Mouse (Mus musculus): ENCODE measurements at regions not wholly inside any gene's neighbourhood (a gene's known extent, or its start where the extent isn't known, plus 50 kb on each side); places are given as distances from the start of the nearest gene placed in this dataset.

DNA sequence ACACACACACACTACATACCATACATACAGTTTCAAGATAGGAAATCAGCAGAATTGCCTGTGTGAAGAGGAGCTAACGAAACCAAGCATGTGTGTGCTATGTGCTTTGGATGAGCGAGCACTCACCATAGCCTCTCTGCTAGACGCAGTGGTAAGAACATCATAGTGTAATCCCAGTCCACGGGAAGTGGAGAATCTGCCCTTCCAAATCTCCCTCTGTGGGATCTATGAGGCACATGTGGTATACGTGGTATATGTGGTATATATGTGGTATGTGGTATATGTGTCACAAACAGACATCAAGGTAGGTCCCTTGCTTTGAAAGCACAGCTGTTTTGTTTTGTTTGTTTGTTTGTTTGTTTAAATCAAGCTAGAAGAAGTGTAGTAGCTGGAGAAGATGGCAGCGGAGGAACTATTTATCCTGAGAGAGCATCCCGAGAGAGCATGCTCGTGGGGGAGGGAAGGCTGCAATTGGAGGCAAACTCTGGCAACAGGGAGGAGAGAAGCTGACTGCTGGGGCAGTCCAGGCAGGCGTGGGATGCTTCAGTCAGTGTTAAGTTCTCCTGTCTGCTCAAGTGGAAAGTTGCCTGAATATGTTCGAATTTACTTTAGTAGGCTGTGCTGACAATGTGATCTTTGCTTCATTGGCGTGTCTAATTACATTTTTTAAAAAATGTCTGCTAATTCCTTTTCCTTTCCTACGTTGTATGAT lies 112.2 kb upstream of the Pde3a start:
- ATAC-seq: no peak
- no peak for TF ChIP-seq CTCF (IDR thresholded peaks at IDR 0.05; ENCODE audit: low read depth)
- no peak for TF ChIP-seq EP300 (IDR thresholded peaks at IDR 0.05; ENCODE audit: low read depth)
- no peak overlapping the region for H3K27ac ChIP-seq (ENCODE audit: low read depth)
- WGBS (ENCODE audit: insufficient replicate concordance): 70% methylated on average over 12 of the region's 12 CpGs
- no peaks in the 10 kb centered on the region for H3K4me1 ChIP-seq (ENCODE audit: insufficient read depth)
- no peak overlapping the region for H3K4me3 ChIP-seq (ENCODE audit: low read depth, low read length)
- no peak for DNase-seq
- no peaks in the 10 kb centered on the region for H3K36me3 ChIP-seq (replicated peaks; ENCODE audit: insufficient read depth, low read length)
- H3K4me2 ChIP-seq (ENCODE audit: low read depth, low read length): no peak overlapping the region
- H3K9me3 ChIP-seq (ENCODE audit: low read length): no peaks in the 10 kb centered on the region
- H3K9ac ChIP-seq (replicated peaks): no peak overlapping the region
- H3K27me3 ChIP-seq (ENCODE audit: insufficient read depth, low read length): no peaks in the 10 kb centered on the region

- no peak for ATAC-seq
- Histone ChIP-seq H3K9ac (replicated peaks) (no peak overlapping the region), H3K4me3 (ENCODE audit: low read depth, low read length) (no peak overlapping the region), H3K4me2 (ENCODE audit: low read depth, low read length) (no peak overlapping the region), H3K27me3 (ENCODE audit: insufficient read depth, low read length) (no peaks in the 10 kb centered on the region), H3K36me3 (replicated peaks; ENCODE audit: insufficient read depth, low read length) (no peaks in the 10 kb centered on the region), H3K27ac (ENCODE audit: low read depth) (no peak overlapping the region), H3K4me1 (ENCODE audit: insufficient read depth) (no peaks in the 10 kb centered on the region), H3K9me3 (ENCODE audit: low read length) (no peaks in the 10 kb centered on the region)
- WGBS (ENCODE audit: insufficient replicate concordance): 86% methylated on average over 22 of the region's 22 CpGs
- no peak for DNase-seq
- TF ChIP-seq EP300 (IDR thresholded peaks at IDR 0.05; ENCODE audit: low read depth): no peak
- no peak for TF ChIP-seq CTCF (IDR thresholded peaks at IDR 0.05; ENCODE audit: low read depth)
Observed at GRCm38 (mm10) chr6:141141016-141141415, 108.1 kb upstream of the Pde3a start.

- DNase-seq (no peak), ATAC-seq (no peak)
- 65% methylated on average over 5 of the region's 5 CpGs for WGBS (ENCODE audit: insufficient replicate concordance)
- Histone ChIP-seq H3K36me3 (replicated peaks; ENCODE audit: insufficient read depth, low read length) (no peaks in the 10 kb centered on the region), H3K4me2 (ENCODE audit: low read depth, low read length) (no peak overlapping the region), H3K9me3 (ENCODE audit: low read length) (no peaks in the 10 kb centered on the region), H3K4me3 (ENCODE audit: low read depth, low read length) (no peak overlapping the region), H3K9ac (replicated peaks) (no peak overlapping the region), H3K27ac (ENCODE audit: low read depth) (no peak overlapping the region), H3K4me1 (ENCODE audit: insufficient read depth) (no peaks in the 10 kb centered on the region), H3K27me3 (ENCODE audit: insufficient read depth, low read length) (no peaks in the 10 kb centered on the region)
- no peak for TF ChIP-seq CTCF (IDR thresholded peaks at IDR 0.05; ENCODE audit: low read depth)
- no peak for TF ChIP-seq EP300 (IDR thresholded peaks at IDR 0.05; ENCODE audit: low read depth)
Observed at GRCm38 (mm10) chr6:141148417-141149169, 100.5 kb upstream of the Pde3a start.

DNA sequence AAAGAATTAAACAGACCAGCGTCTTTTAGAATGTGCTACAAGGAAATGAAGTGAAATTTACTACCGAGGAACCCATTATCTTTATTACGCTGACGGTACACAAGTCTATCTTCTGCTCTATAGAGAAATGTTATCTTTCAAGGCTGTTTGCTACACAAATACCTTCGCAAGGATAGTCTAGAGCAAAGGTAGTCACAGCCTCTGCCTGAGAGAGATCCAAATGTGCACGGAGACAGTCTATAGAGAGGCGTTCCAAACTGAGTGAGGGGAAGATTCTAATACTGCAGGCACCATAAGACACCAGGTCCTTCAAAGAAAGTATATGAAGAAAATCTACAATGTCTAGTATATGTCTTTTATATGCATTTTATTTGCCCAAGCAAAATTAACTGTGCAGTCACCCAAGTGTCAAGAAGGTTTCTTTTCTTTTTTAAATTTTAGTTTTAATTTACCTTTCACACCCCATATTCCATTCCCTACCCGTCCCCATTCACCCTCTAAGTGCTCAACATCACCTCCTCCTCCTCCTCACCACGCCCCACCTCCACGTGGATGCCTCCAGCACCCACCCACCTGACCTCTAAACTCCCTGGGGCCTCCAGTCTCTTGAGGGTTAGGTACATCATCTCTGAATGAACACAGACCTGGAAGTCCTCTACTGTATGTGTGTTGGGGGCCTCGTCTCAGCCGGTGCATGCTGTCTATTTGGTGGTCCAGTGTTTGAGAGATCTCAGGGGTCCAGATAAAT lies 99.7 kb upstream of the Pde3a start:
- 68% methylated on average over 12 of the region's 12 CpGs for WGBS (ENCODE audit: insufficient replicate concordance)
- Histone ChIP-seq H3K36me3 (replicated peaks; ENCODE audit: insufficient read depth, low read length) (no peaks in the 10 kb centered on the region), H3K27me3 (ENCODE audit: insufficient read depth, low read length) (no peaks in the 10 kb centered on the region), H3K27ac (ENCODE audit: low read depth) (no peak overlapping the region), H3K9me3 (ENCODE audit: low read length) (no peaks in the 10 kb centered on the region), H3K9ac (replicated peaks) (no peak overlapping the region), H3K4me1 (ENCODE audit: insufficient read depth) (no peaks in the 10 kb centered on the region), H3K4me3 (ENCODE audit: low read depth, low read length) (no peak overlapping the region), H3K4me2 (ENCODE audit: low read depth, low read length) (no peak overlapping the region)
- TF ChIP-seq CTCF (IDR thresholded peaks at IDR 0.05; ENCODE audit: low read depth) (no peak), EP300 (IDR thresholded peaks at IDR 0.05; ENCODE audit: low read depth) (no peak)
- DNase-seq (no peak), ATAC-seq (no peak)

DNA sequence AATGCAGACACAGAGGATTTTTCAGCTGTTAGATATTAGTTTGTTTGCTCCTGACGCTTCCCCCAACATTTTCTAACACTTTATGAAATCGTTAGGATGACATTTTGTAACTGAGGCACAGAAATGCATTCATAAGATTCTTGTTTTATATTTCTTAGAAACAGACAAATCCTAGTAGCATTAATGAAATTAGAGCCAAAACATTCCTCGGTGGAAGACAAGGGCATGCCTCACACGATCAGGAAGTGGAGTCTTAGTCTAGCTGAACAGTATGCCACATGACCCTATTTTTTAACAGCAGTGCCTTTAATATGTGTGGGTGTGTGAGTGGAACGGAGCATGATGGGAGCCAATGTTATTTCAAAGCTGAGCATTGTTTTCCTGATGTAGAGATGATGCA lies 89.7 kb upstream of the Pde3a start:
- 65% methylated on average over 5 of the region's 5 CpGs for WGBS (ENCODE audit: insufficient replicate concordance)
- TF ChIP-seq EP300 (IDR thresholded peaks at IDR 0.05; ENCODE audit: low read depth) (no peak), CTCF (IDR thresholded peaks at IDR 0.05; ENCODE audit: low read depth) (no peak)
- H3K36me3 ChIP-seq (replicated peaks; ENCODE audit: insufficient read depth, low read length): no peaks in the 10 kb centered on the region
- no peak for ATAC-seq
- H3K27ac ChIP-seq (ENCODE audit: low read depth): no peak overlapping the region
- no peaks in the 10 kb centered on the region for H3K27me3 ChIP-seq (ENCODE audit: insufficient read depth, low read length)
- no peaks in the 10 kb centered on the region for H3K4me1 ChIP-seq (ENCODE audit: insufficient read depth)
- H3K4me2 ChIP-seq (ENCODE audit: low read depth, low read length): no peak overlapping the region
- H3K9ac ChIP-seq (replicated peaks): no peak overlapping the region
- H3K9me3 ChIP-seq (ENCODE audit: low read length): no peaks in the 10 kb centered on the region
- no peak for DNase-seq
- no peak overlapping the region for H3K4me3 ChIP-seq (ENCODE audit: low read depth, low read length)

GRCm38 (mm10) chr6:141161626-141162233 lies 87.3 kb upstream of the Pde3a start:
- no peak for DNase-seq
- no peak for TF ChIP-seq CTCF (IDR thresholded peaks at IDR 0.05; ENCODE audit: low read depth)
- no peak for TF ChIP-seq EP300 (IDR thresholded peaks at IDR 0.05; ENCODE audit: low read depth)

More at GRCm38 (mm10) chr6:141161626-141162233, 87.3 kb upstream of the Pde3a start:
- Histone ChIP-seq H3K4me1 (ENCODE audit: insufficient read depth) (no peaks in the 10 kb centered on the region), H3K9me3 (ENCODE audit: low read length) (no peaks in the 10 kb centered on the region), H3K9ac (replicated peaks) (no peak overlapping the region), H3K27ac (ENCODE audit: low read depth) (no peak overlapping the region), H3K36me3 (replicated peaks; ENCODE audit: insufficient read depth, low read length) (no peaks in the 10 kb centered on the region), H3K4me3 (ENCODE audit: low read depth, low read length) (no peak overlapping the region), H3K27me3 (ENCODE audit: insufficient read depth, low read length) (no peaks in the 10 kb centered on the region), H3K4me2 (ENCODE audit: low read depth, low read length) (no peak overlapping the region)
- 75% methylated on average over 3 of the region's 3 CpGs for WGBS (ENCODE audit: insufficient replicate concordance)
- no peak for ATAC-seq
